Mouse (Mus musculus): ENCODE results near the gene Rfc4. TPM values are rescaled to one million over a fixed set of nuclear protein-coding genes. Genes with fewer than 3 reads are reported as not detected.

Gene Rfc4
- polyA plus RNA-seq, 1 experiment from 2014 or later = 59.4 TPM

DNA sequence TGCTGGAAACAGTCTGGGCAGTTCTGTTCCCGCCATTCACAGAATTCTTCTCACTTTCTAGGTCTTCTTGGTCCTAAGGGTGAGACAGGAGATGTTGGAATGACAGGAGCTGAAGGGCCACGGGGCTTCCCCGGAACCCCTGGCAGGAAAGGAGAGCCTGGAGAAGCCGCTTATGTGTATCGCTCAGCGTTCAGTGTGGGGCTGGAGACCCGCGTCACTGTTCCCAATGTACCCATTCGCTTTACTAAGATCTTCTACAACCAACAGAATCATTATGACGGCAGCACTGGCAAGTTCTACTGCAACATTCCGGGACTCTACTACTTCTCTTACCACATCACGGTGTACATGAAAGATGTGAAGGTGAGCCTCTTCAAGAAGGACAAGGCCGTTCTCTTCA is 29.5 kb upstream of the Rfc4 start:
- Histone ChIP-seq H3K27ac (ENCODE audit: low read depth) (no peak overlapping the region), H3K4me2 (ENCODE audit: low read depth, low read length) (no peak overlapping the region), H3K27me3 (ENCODE audit: insufficient read depth, low read length) (no peaks in the 10 kb centered on the region), H3K36me3 (replicated peaks; ENCODE audit: insufficient read depth, low read length) (no peaks in the 10 kb centered on the region), H3K4me1 (ENCODE audit: insufficient read depth) (peaks cover 4% of the 10 kb centered on the region; the same call in 1 of the 2 replicates), H3K9me3 (ENCODE audit: low read length) (no peaks in the 10 kb centered on the region), H3K4me3 (ENCODE audit: low read depth, low read length) (no peak overlapping the region), H3K9ac (replicated peaks) (no peak overlapping the region)
- DNase-seq = no peak
- 88% methylated on average over 13 of the region's 13 CpGs for whole genome bisulfite sequencing (ENCODE audit: insufficient replicate concordance)
- TF ChIP-seq CTCF (IDR thresholded peaks at IDR 0.05; ENCODE audit: low read depth) (no peak), EP300 (IDR thresholded peaks at IDR 0.05; ENCODE audit: low read depth) (no peak)
- no peak for ATAC-seq

GRCm38 (mm10) chr16:23154261-23154660 is 26.7 kb upstream of the Rfc4 start:
- no peaks in the 10 kb centered on the region for H3K27me3 ChIP-seq (ENCODE audit: insufficient read depth, low read length)
- 78% methylated on average over 5 of the region's 5 CpGs for WGBS (ENCODE audit: insufficient replicate concordance)
- H3K4me1 ChIP-seq (ENCODE audit: insufficient read depth) = peaks cover 8% of the 10 kb centered on the region; the same call in 1 of the 2 replicates
- ATAC-seq (no peak), DNase-seq (no peak)
- H3K27ac ChIP-seq (ENCODE audit: low read depth) = no peak overlapping the region
- no peak overlapping the region for H3K9ac ChIP-seq (replicated peaks)
- H3K36me3 ChIP-seq (replicated peaks; ENCODE audit: insufficient read depth, low read length) = no peaks in the 10 kb centered on the region
- H3K9me3 ChIP-seq (ENCODE audit: low read length) = no peaks in the 10 kb centered on the region
- H3K4me2 ChIP-seq (ENCODE audit: low read depth, low read length) = no peak overlapping the region
- H3K4me3 ChIP-seq (ENCODE audit: low read depth, low read length) = no peak overlapping the region
- TF ChIP-seq EP300 (IDR thresholded peaks at IDR 0.05; ENCODE audit: low read depth) = no peak
- no peak for TF ChIP-seq CTCF (IDR thresholded peaks at IDR 0.05; ENCODE audit: low read depth)

DNA sequence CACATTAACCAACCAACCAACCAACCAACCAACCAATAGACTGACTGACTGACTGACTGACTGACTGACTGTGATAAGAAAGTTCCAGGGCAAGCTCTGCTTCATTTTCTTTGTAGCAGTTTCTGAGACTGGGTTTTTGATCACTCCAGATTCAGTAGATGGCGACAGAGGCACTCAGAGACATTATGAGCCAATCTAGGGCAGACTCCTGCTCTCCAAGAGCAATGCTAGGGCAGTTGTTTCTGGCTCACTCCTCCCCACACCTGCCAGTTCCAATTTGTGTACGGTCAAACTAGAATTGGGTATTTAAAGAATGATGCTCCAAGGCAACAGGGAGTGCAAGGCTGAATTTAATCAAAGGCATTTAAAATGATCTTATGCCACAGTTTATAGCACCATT is 23.9 kb upstream of the Rfc4 start:
- Histone ChIP-seq H3K27me3 (ENCODE audit: insufficient read depth, low read length) (no peaks in the 10 kb centered on the region), H3K27ac (ENCODE audit: low read depth) (no peak overlapping the region), H3K4me2 (ENCODE audit: low read depth, low read length) (no peak overlapping the region), H3K9me3 (ENCODE audit: low read length) (no peaks in the 10 kb centered on the region), H3K9ac (replicated peaks) (no peak overlapping the region), H3K36me3 (replicated peaks; ENCODE audit: insufficient read depth, low read length) (no peaks in the 10 kb centered on the region), H3K4me3 (ENCODE audit: low read depth, low read length) (no peak overlapping the region), H3K4me1 (ENCODE audit: insufficient read depth) (0 out of 2 replicates have a peak, but pooled peaks cover 4% of the 10 kb centered on the region)
- peak; percentile 62; the same call in 1 of the 2 replicates for ATAC-seq
- peak; percentile 27 for DNase-seq
- 13% methylated on average over 2 of the region's 2 CpGs for WGBS (ENCODE audit: insufficient replicate concordance)
- TF ChIP-seq EP300 (IDR thresholded peaks at IDR 0.05; ENCODE audit: low read depth) = no peak
- peak; percentile 75 for TF ChIP-seq CTCF (IDR thresholded peaks at IDR 0.05; ENCODE audit: low read depth)

DNA sequence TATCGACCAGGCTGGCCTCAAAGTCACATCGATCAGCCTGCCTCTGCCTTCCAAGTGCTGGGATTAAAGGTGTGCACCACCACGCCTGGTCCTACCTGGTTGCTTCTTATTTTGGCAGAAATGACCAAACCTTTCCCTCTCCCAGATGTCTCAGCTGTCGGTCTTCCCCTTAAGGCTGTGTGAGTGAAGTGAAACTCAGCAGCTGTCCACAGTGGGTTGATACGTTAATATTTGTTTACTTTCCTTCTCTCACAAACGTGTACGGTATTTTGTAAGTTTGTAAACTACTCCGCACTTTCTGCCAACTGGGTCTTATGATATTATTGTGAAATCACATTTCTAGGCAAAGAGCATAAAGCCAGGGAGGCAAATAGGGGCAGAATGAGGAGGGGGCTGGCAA is 21.9 kb upstream of the Rfc4 start:
- ATAC-seq = no peak

DNA sequence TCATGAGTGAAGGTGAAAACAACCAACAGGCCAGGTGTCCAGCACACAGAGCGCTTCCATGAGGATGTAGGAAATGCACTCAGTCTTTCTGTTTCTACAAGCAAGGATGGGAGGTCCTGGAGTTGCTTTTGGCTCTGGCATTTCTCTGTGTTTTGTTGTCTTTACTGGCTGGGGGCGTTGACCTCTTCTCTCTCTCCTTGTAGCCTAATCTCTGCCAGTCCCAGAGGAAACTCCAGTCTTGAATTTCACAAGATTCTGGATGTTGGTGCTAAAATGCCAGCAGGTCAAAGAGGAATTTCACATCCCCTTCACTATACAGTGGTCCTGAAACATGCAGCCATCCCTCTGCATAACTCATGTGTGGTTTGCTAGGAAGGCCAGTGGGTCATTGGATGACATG is 21.4 kb upstream of the Rfc4 start:
- no peaks in the 10 kb centered on the region for H3K36me3 ChIP-seq (replicated peaks; ENCODE audit: insufficient read depth, low read length)
- WGBS (ENCODE audit: insufficient replicate concordance) = 84% methylated on average over 2 of the region's 2 CpGs
- TF ChIP-seq EP300 (IDR thresholded peaks at IDR 0.05; ENCODE audit: low read depth) (no peak), CTCF (IDR thresholded peaks at IDR 0.05; ENCODE audit: low read depth) (no peak)
- peaks cover 12% of the 10 kb centered on the region for H3K4me1 ChIP-seq (ENCODE audit: insufficient read depth)
- no peak overlapping the region for H3K9ac ChIP-seq (replicated peaks)
- DNase-seq (no peak), ATAC-seq (no peak)
- no peaks in the 10 kb centered on the region for H3K9me3 ChIP-seq (ENCODE audit: low read length)
- H3K4me3 ChIP-seq (ENCODE audit: low read depth, low read length) = no peak overlapping the region
- no peak overlapping the region; the same call in 1 of the 2 replicates for H3K27ac ChIP-seq (ENCODE audit: low read depth)
- H3K4me2 ChIP-seq (ENCODE audit: low read depth, low read length) = no peak overlapping the region
- no peaks in the 10 kb centered on the region for H3K27me3 ChIP-seq (ENCODE audit: insufficient read depth, low read length)

More for the DNA sequence above, 21.9 kb upstream of the Rfc4 start:
- no peak overlapping the region for H3K4me3 ChIP-seq (ENCODE audit: low read depth, low read length)
- TF ChIP-seq CTCF (IDR thresholded peaks at IDR 0.05; ENCODE audit: low read depth) = no peak
- TF ChIP-seq EP300 (IDR thresholded peaks at IDR 0.05; ENCODE audit: low read depth) = no peak
- H3K27ac ChIP-seq (ENCODE audit: low read depth) = peak overlapping the region; percentile 34; the same call in 1 of the 2 replicates
- H3K4me1 ChIP-seq (ENCODE audit: insufficient read depth) = peaks cover 11% of the 10 kb centered on the region
- 57% methylated on average over 8 of the region's 8 CpGs for WGBS (ENCODE audit: insufficient replicate concordance)
- H3K36me3 ChIP-seq (replicated peaks; ENCODE audit: insufficient read depth, low read length) = no peaks in the 10 kb centered on the region
- DNase-seq = no peak
- H3K4me2 ChIP-seq (ENCODE audit: low read depth, low read length) = 0 out of 2 replicates have a peak overlapping the region, but pooled peaks have one; percentile 13
- H3K9me3 ChIP-seq (ENCODE audit: low read length) = no peaks in the 10 kb centered on the region
- no peaks in the 10 kb centered on the region for H3K27me3 ChIP-seq (ENCODE audit: insufficient read depth, low read length)
- H3K9ac ChIP-seq (replicated peaks) = no peak overlapping the region

GRCm38 (mm10) chr16:23146280-23146679 is 18.7 kb upstream of the Rfc4 start, which contains the start of gene Adipoq:
Gene Adipoq (plus strand): TSS chr16:23146536.
- TF ChIP-seq CTCF (IDR thresholded peaks at IDR 0.05; ENCODE audit: low read depth) (no peak), EP300 (IDR thresholded peaks at IDR 0.05; ENCODE audit: low read depth) (no peak)
- H3K27me3 ChIP-seq (ENCODE audit: insufficient read depth, low read length) = no peaks in the 10 kb centered on the region
- 76% methylated on average over 3 of the region's 3 CpGs for WGBS (ENCODE audit: insufficient replicate concordance)
- H3K4me2 ChIP-seq (ENCODE audit: low read depth, low read length) = no peak within 1 kb of the TSS
- H3K4me1 ChIP-seq (ENCODE audit: insufficient read depth) = peaks cover 15% of the 10 kb centered on the region
- no peak for DNase-seq
- H3K36me3 ChIP-seq (replicated peaks; ENCODE audit: insufficient read depth, low read length) = no peaks in the 10 kb centered on the region
- H3K9me3 ChIP-seq (ENCODE audit: low read length) = no peaks in the 10 kb centered on the region
- no peak within 1 kb of the TSS for H3K9ac ChIP-seq (replicated peaks)
- no peak for ATAC-seq
- no peak within 1 kb of the TSS for H3K27ac ChIP-seq (ENCODE audit: low read depth)
- H3K4me3 ChIP-seq (ENCODE audit: low read depth, low read length) = no peak within 1 kb of the TSS

Measured in liver, postnatal 0 days (tissue).